Mouse (Mus musculus) v-Abl transformed pro-B cells (cell line): Measurements from ENCODE around the gene Eml6.

Source experiments
- in situ Hi-C, 2 experiments: fragments of 400-800 bp; cut with MboI; formaldehyde crosslinking; loops; one replicate each; pipeline ENCODE4 v1.15.1; 2025; ENCODE audit not compliant: unreplicated experiment in 2 of 2

Gene Eml6

GRCm38 (mm10) chr11:29706845-29707244 is 319.0 kb downstream of the Eml6 start:
- in situ Hi-C loops = loop anchor here (25.0 kb wide), 2 partner anchors 445 to 505 kb away; no protein-coding TSS in a partner anchor

- in situ Hi-C loops = loop anchor here (25.0 kb wide), 2 partner anchors 443 to 507 kb away; no protein-coding TSS in a partner anchor
These were observed 320.6 kb downstream of the Eml6 start for GRCm38 (mm10) chr11:29705263-29705662.

GRCm38 (mm10) chr11:29702721-29703120 is 323.1 kb downstream of the Eml6 start:
- in situ Hi-C loops = loop anchor here (25.0 kb wide), 2 partner anchors 440 to 510 kb away; no protein-coding TSS in a partner anchor

GRCm38 (mm10) chr11:29694754-29695153 is 331.1 kb downstream of the Eml6 start:
- in situ Hi-C loops = loop anchor here (5.0 to 10.0 kb wide), 4 partner anchors 147 to 320 kb away; partner anchors contain the start of genes Clhc1 (in 2 of the 2), Rps27a (in 2 of the 2) and Ccdc88a (in 1 of the 2)

GRCm38 (mm10) chr11:29693576-29694410 is 332.0 kb downstream of the Eml6 start:
- in situ Hi-C loops = loop anchor here (5.0 to 10.0 kb wide), 3 partner anchors 146 to 319 kb away; partner anchors contain the start of genes Clhc1 (in 2 of the 2), Rps27a (in 2 of the 2) and Ccdc88a (in 1 of the 2)
